Mouse (Mus musculus): Measurements from ENCODE around the gene Pitpnm2. TPM values are rescaled to one million over a fixed set of nuclear protein-coding genes. Genes with fewer than 3 reads are reported as not detected.

The Pitpnm2 gene
- total and polyA plus RNA-seq, 3 experiments: 7.0 to 22.2 TPM; not detected in 1

DNA sequence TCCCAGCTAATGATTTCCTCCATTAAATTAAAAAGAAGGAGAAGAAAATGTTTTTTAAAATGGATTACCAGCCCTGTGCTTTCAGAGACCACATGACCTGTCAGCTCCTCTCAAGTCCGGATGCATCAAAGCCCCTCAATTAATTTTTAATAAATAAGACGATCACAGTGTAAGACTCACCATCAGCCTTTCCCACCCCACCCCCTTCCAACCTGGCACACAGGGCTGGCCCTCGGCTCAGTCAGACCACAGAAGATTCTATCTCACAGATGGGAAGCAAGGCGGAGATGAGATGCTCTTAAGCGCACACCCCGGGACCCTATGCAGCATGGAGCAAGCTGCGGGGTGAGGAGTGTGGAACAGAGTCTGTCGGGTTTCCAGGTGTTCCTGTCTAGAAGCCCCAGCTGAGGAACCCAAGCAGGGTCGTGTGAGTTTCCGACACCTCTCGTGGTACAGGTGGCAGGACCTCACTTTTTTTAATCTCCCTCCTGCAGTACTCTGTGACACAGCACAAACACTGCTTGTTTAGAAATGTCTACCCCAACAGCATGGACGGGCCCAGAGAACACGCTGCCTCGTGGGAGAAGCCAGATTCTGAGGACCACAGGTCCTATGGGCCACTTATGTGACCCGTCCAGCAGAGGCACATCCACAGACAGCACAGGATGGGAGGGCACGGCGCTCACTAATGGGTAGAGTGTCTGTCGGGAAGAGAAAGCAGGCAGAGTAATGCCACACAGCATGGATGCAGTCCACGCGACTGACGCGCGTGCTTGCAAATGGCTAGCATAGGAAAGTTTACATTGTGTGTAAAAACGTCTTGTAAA, 56.1 kb downstream of the Pitpnm2 start:
- Histone ChIP-seq H3K4me1 (ENCODE audit: control insufficient read depth in 1 of 2, insufficient read depth in 2 of 2, low read length in 2 of 2) (no peaks in the 10 kb centered on the region), H3K27ac (ENCODE audit: control insufficient read depth, low read depth, low read length) (no peak overlapping the region), H3K36me3 (ENCODE audit: control insufficient read depth in 1 of 2, insufficient read depth in 2 of 2, low read length in 2 of 2) (no peaks in the 10 kb centered on the region; a peak in 2 of 4 replicates), H3K4me3 (ENCODE audit: control insufficient read depth in 1 of 2, insufficient read depth in 1 of 2, low read depth in 2 of 2, low read length in 2 of 2) (no peak overlapping the region), H3K9me3 (replicated peaks; ENCODE audit: insufficient read depth, low read length) (no peaks in the 10 kb centered on the region), H3K27me3 (ENCODE audit: control insufficient read depth in 1 of 2, insufficient read depth in 2 of 2, low read length in 2 of 2) (no peaks in the 10 kb centered on the region), H3K79me2 (ENCODE audit: control insufficient read depth, insufficient read depth, low read length, poor library complexity) (no peaks in the 10 kb centered on the region), H3K9ac (ENCODE audit: control insufficient read depth, low read depth, low read length, poor library complexity, severe bottlenecking) (no peak overlapping the region)
- TF ChIP-seq TCF12 (IDR thresholded peaks at IDR 0.05; ENCODE audit: low read depth, low read length) (no peak), RAD21 (IDR thresholded peaks at IDR 0.05; ENCODE audit: low read depth, low read length) (no peak), POLR2AphosphoS5 (IDR thresholded peaks at IDR 0.05; ENCODE audit: borderline replicate concordance, low read depth, low read length) (no peak), MXI1 (IDR thresholded peaks at IDR 0.05; ENCODE audit: low read depth, low read length) (no peak), ZKSCAN1 (IDR thresholded peaks at IDR 0.05; ENCODE audit: low read depth, low read length) (no peak), CHD1 (IDR thresholded peaks at IDR 0.05; ENCODE audit: low read depth, low read length) (no peak), MAX (IDR thresholded peaks at IDR 0.05; ENCODE audit: low read length) (no peak)
- DNase-seq (ENCODE audit: low read depth, low spot score): no peak

DNA sequence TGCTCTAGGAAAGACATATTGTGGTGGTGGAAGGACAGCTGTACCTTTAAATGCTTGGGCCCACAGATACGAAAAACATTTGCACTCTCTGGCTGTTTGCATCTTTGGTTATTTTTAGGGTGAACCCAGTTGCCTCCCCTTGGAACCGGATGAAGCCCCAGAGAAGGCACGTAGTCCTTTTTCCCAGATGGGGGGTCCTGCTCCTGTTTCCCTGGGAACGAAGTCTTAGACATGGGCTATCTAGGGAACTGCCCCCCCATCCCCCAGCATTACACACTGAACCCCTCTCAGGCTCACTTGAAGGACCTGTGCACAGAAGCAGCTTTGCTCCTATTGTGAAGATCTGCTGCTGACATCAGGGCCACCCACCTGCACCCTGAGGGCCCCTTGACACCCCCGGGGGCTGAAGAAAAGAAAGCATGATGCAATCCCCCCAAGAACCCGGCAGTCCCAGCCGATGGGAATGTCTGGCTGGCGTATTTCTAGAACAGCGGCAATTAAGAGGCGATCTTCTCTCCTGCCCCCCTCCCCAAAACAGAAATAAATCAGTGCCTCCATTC, 56.8 kb downstream of the Pitpnm2 start:
- Histone ChIP-seq H3K9ac (ENCODE audit: control insufficient read depth, low read depth, low read length, poor library complexity, severe bottlenecking) (no peak overlapping the region), H3K9me3 (replicated peaks; ENCODE audit: insufficient read depth, low read length) (no peaks in the 10 kb centered on the region), H3K4me3 (ENCODE audit: control insufficient read depth in 1 of 2, insufficient read depth in 1 of 2, low read depth in 2 of 2, low read length in 2 of 2) (no peak overlapping the region), H3K4me1 (ENCODE audit: control insufficient read depth in 1 of 2, insufficient read depth in 2 of 2, low read length in 2 of 2) (no peaks in the 10 kb centered on the region), H3K79me2 (ENCODE audit: control insufficient read depth, insufficient read depth, low read length, poor library complexity) (no peaks in the 10 kb centered on the region), H3K36me3 (ENCODE audit: control insufficient read depth in 1 of 2, insufficient read depth in 2 of 2, low read length in 2 of 2) (no peaks in the 10 kb centered on the region; a peak in 2 of 4 replicates), H3K27ac (ENCODE audit: control insufficient read depth, low read depth, low read length) (no peak overlapping the region), H3K27me3 (ENCODE audit: control insufficient read depth in 1 of 2, insufficient read depth in 2 of 2, low read length in 2 of 2) (no peaks in the 10 kb centered on the region)
- DNase-seq (ENCODE audit: low read depth, low spot score): no peak
- TF ChIP-seq ELF1 (IDR thresholded peaks at IDR 0.05; ENCODE audit: low read depth, low read length): no peak
- TF ChIP-seq NELFE (IDR thresholded peaks at IDR 0.05; ENCODE audit: low read depth, low read length): no peak
- TF ChIP-seq E2F4 (IDR thresholded peaks at IDR 0.05; ENCODE audit: borderline replicate concordance, low read depth, low read length): no peak
- no peak for TF ChIP-seq KAT2A (conservative IDR thresholded peaks at IDR 0.05; ENCODE audit: low read depth, low read length)
- no peak for TF ChIP-seq CHD1 (IDR thresholded peaks at IDR 0.05; ENCODE audit: low read depth, low read length)
- TF ChIP-seq POLR2AphosphoS2 (IDR thresholded peaks at IDR 0.05; ENCODE audit: low read length): no peak
- TF ChIP-seq ZNF384 (IDR thresholded peaks at IDR 0.05; ENCODE audit: low read depth, low read length): no peak
- no peak for TF ChIP-seq MYC (IDR thresholded peaks at IDR 0.05; ENCODE audit: low read depth, low read length)
- no peak for TF ChIP-seq JUND (IDR thresholded peaks at IDR 0.05; ENCODE audit: low read depth, low read length)
- TF ChIP-seq GABPA (IDR thresholded peaks at IDR 0.05; ENCODE audit: low read depth, low read length): no peak
- TF ChIP-seq MAX (IDR thresholded peaks at IDR 0.05; ENCODE audit: low read length): no peak
- TF ChIP-seq ZKSCAN1 (IDR thresholded peaks at IDR 0.05; ENCODE audit: low read depth, low read length): no peak
- no peak for TF ChIP-seq SIN3A (IDR thresholded peaks at IDR 0.05; ENCODE audit: low read length)
- no peak for TF ChIP-seq ZC3H11A (IDR thresholded peaks at IDR 0.05; ENCODE audit: low read depth, low read length)
- TF ChIP-seq ETS1 (IDR thresholded peaks at IDR 0.05; ENCODE audit: low read depth, low read length): no peak
- no peak for TF ChIP-seq HCFC1 (IDR thresholded peaks at IDR 0.05; ENCODE audit: low read depth, low read length)

Data from MEL (cell line).